Mouse (Mus musculus) spleen, postnatal 14 days (tissue): ENCODE measurements around the gene Snx9.

ENCODE experiments used
- DNase-seq, 2 experiments: peaks; one replicate each; pipeline ENCODE4 v3.0.0; 2021 to 2022; ENCODE audit warnings: low spot score in 2 of 2

The Snx9 gene

GRCm38 (mm10) chr17:5926710-5927109, 85.6 kb downstream of the Snx9 start:
- no peak for DNase-seq

- no peak for DNase-seq
These were observed 87.9 kb downstream of the Snx9 start for GRCm38 (mm10) chr17:5929031-5929430.

GRCm38 (mm10) chr17:5932161-5932560, 91.0 kb downstream of the Snx9 start:
- no peak for DNase-seq

- peak; percentile 74 to 79 for DNase-seq
These were observed 93.6 kb downstream of the Snx9 start for GRCm38 (mm10) chr17:5934554-5935324.

- DNase-seq, result no peak
These were observed 94.6 kb downstream of the Snx9 start for GRCm38 (mm10) chr17:5935680-5936079.

GRCm38 (mm10) chr17:5936276-5936675, 95.1 kb downstream of the Snx9 start:
- DNase-seq, result no peak

- no peak for DNase-seq
These were observed 96.3 kb downstream of the Snx9 start for GRCm38 (mm10) chr17:5937441-5937840.

- no peak for DNase-seq
These were observed 98.7 kb downstream of the Snx9 start for GRCm38 (mm10) chr17:5939871-5940270.

GRCm38 (mm10) chr17:5940792-5941191, 99.7 kb downstream of the Snx9 start:
- peak; percentile 59 to 74 for DNase-seq

- no peak for DNase-seq
These were observed 100.3 kb downstream of the Snx9 start, which contains the start of gene Synj2 for GRCm38 (mm10) chr17:5941230-5942043. TSS of gene Synj2 (plus strand) at chr17:5941280.

GRCm38 (mm10) chr17:5942156-5942555, 101.0 kb downstream of the Snx9 start:
- no peak for DNase-seq

- DNase-seq, result no peak
These were observed 101.9 kb downstream of the Snx9 start for GRCm38 (mm10) chr17:5943053-5943452.

- no peak for DNase-seq
These were observed 105.9 kb downstream of the Snx9 start for GRCm38 (mm10) chr17:5947039-5947438.

- no peak for DNase-seq
These were observed 111.3 kb downstream of the Snx9 start for GRCm38 (mm10) chr17:5952455-5952854.

- DNase-seq, result no peak
These were observed 115.3 kb downstream of the Snx9 start for GRCm38 (mm10) chr17:5956350-5957000.

GRCm38 (mm10) chr17:5957097-5957496, 116.0 kb downstream of the Snx9 start:
- no peak for DNase-seq

GRCm38 (mm10) chr17:5958229-5958628, 117.1 kb downstream of the Snx9 start:
- DNase-seq, result no peak

GRCm38 (mm10) chr17:5958636-5959035, 117.5 kb downstream of the Snx9 start:
- no peak for DNase-seq

GRCm38 (mm10) chr17:5959096-5959495, 118.0 kb downstream of the Snx9 start:
- no peak for DNase-seq

GRCm38 (mm10) chr17:5959802-5960201, 118.7 kb downstream of the Snx9 start:
- DNase-seq, result no peak

GRCm38 (mm10) chr17:5963766-5964165, 122.6 kb downstream of the Snx9 start:
- DNase-seq, result no peak

GRCm38 (mm10) chr17:5965084-5965781, 124.1 kb downstream of the Snx9 start:
- DNase-seq, result no peak
